Mouse (Mus musculus) kidney, postnatal 0 days (tissue): ENCODE measurements around the gene Abhd5. TPM values are rescaled to one million over a fixed set of nuclear protein-coding genes. Genes with fewer than 3 reads are reported as not detected.

Source experiments
- ATAC-seq: fragments of 200-750 bp; cut with Nextera tagmentation; replicated peaks from 2 replicates; pipeline ENCODE4 v1.8.0; 2017; ENCODE audit warnings: low read depth, moderate number of reproducible peaks, moderate TSS enrichment, moderate library complexity; ENCODE audit not compliant: low FRiP score
- DNase-seq: peaks from one replicate; pipeline ENCODE4 v3.0.0-alpha.2; 2016; ENCODE audit warnings: low spot score
- H3K27ac ChIP-seq: fragments of 300-500 bp; sonication (generic); 2 replicates; pipeline ENCODE4 v1.5.1; 2014; ENCODE audit warnings: mild to moderate bottlenecking
- H3K27me3 ChIP-seq: fragments of 300-500 bp; sonication (generic); 2 replicates; pipeline ENCODE4 v1.6.1; 2014; ENCODE audit warnings: low read length, mixed read lengths; ENCODE audit not compliant: insufficient read depth
- H3K36me3 ChIP-seq: fragments of 300-500 bp; sonication (generic); 2 replicates; pipeline ENCODE4 v1.6.1; 2014; ENCODE audit warnings: low read length, mixed read lengths; ENCODE audit not compliant: insufficient read depth
- H3K4me1 ChIP-seq: fragments of 300-500 bp; sonication (generic); replicated peaks from 2 replicates; pipeline ENCODE4 v1.6.1; 2014; ENCODE audit warnings: antibody characterized with exemption, low read length, mixed read lengths; ENCODE audit not compliant: insufficient read depth
- H3K4me2 ChIP-seq: fragments of 300-500 bp; sonication (generic); 2 replicates; pipeline ENCODE4 v1.6.1; 2014; ENCODE audit warnings: mild to moderate bottlenecking, low read length, moderate library complexity, mixed read lengths
- H3K4me3 ChIP-seq: fragments of 300-500 bp; sonication (generic); replicated peaks from 2 replicates; pipeline ENCODE4 v1.5.1; 2014; ENCODE audit warnings: low read depth, low read length
- H3K9ac ChIP-seq: fragments of 300-500 bp; sonication (generic); 2 replicates; pipeline ENCODE4 v1.6.1; 2014; ENCODE audit warnings: low read depth, low read length
- H3K9me3 ChIP-seq: fragments of 300-500 bp; sonication (generic); replicated peaks from 2 replicates; pipeline ENCODE4 v1.6.1; 2016; ENCODE audit warnings: low read length, inconsistent platforms, mixed read lengths
- CTCF ChIP-seq: IDR thresholded peaks from 2 replicates; pipeline ENCODE4 v1.5.1; 2016; ENCODE audit warnings: antibody characterized with exemption, low read depth, mild to moderate bottlenecking, moderate library complexity
- WGBS: fragments of 180-500 bp; shearing (Covaris S2); extraction: QIAGEN DNeasy Blood & Tissue Kit; methylation state at CpG from one replicate; pipeline ENCODE4 v1.1.7; 2014; 5-methylcytosine and 5-hydroxymethylcytosine counted together
- polyA plus RNA-seq: library from polyadenylated mRNA; unstranded; fragments of >200 nt; fragmentation: Nextera tagmentation; extraction: Ambion mirVana; gene quantifications from 2 replicates; pipeline ENCODE4 v1.2.1, GENCODE M21; 2015

Abhd5 gene
- polyA plus RNA-seq, 1 experiment from 2014 or later, result 30.3 TPM

DNA sequence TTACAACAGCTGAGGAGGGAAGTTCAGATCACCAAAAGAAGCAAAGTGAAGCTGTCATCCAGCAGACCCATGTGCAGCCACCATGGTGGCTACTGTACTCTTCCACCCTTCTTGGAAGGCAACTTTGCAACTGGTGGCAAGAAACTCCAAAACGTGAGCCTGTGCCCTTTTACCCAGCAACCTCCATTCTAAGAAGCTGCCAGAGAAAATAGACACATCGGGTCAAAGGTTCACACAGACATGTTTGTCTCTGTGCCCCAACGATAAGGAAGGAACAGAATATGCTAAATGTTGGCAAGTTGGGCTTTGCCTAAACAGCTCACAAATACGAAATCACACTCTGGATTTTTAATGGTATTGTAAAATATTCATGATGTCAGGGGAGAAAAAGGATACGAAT, 44.4 kb downstream of the Abhd5 start:
- H3K9ac ChIP-seq, result no peak overlapping the region
- no peak overlapping the region for H3K27ac ChIP-seq
- no peak overlapping the region for H3K4me3 ChIP-seq
- DNase-seq (no peak), ATAC-seq (no peak)
- no peaks in the 10 kb centered on the region for H3K36me3 ChIP-seq
- TF ChIP-seq CTCF, result no peak
- H3K4me2 ChIP-seq, result no peak overlapping the region
- H3K27me3 ChIP-seq, result no peaks in the 10 kb centered on the region
- H3K9me3 ChIP-seq, result no peaks in the 10 kb centered on the region
- 77% methylated on average over 5 of the region's 5 CpGs for WGBS
- H3K4me1 ChIP-seq, result no peaks in the 10 kb centered on the region

DNA sequence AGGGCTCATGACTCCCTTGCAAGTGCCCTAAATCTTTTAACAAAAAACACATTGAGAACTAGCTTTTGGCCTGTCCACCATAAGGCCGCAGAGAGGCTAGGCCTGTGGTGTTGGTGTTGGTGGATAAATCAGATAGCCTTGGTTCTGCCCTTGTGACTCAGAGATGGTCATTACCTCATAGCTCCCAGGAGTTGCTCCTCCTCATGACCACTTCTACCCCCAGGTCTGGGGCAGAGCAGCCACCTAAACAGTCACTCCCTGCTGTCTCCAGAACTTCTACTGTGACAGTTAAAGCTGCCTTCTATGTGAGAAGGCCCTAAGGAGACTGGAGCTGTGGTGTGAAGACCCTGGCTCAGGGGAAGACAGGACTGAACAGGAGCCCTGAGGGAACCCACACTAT, 45.7 kb downstream of the Abhd5 start:
- Histone ChIP-seq H3K4me3 (no peak overlapping the region), H3K27me3 (no peaks in the 10 kb centered on the region), H3K27ac (no peak overlapping the region), H3K4me1 (no peaks in the 10 kb centered on the region), H3K9ac (no peak overlapping the region), H3K4me2 (no peak overlapping the region), H3K9me3 (no peaks in the 10 kb centered on the region), H3K36me3 (no peaks in the 10 kb centered on the region)
- DNase-seq (no peak), ATAC-seq (no peak)
- TF ChIP-seq CTCF, result no peak
- 93% methylated on average over 1 of the region's 1 CpGs for WGBS

GRCm38 (mm10) chr9:122398746-122399145, 47.3 kb downstream of the Abhd5 start:
- ATAC-seq (no peak), DNase-seq (no peak)
- no peaks in the 10 kb centered on the region for H3K9me3 ChIP-seq
- H3K27ac ChIP-seq, result no peak overlapping the region
- no peak overlapping the region for H3K4me3 ChIP-seq
- H3K27me3 ChIP-seq, result no peaks in the 10 kb centered on the region
- WGBS, result 33% methylated on average over 6 of the region's 7 CpGs
- no peak for TF ChIP-seq CTCF
- H3K9ac ChIP-seq, result no peak overlapping the region
- no peak overlapping the region for H3K4me2 ChIP-seq
- H3K4me1 ChIP-seq, result no peaks in the 10 kb centered on the region
- H3K36me3 ChIP-seq, result no peaks in the 10 kb centered on the region

GRCm38 (mm10) chr9:122401239-122401638, 49.8 kb downstream of the Abhd5 start:
- DNase-seq, result no peak
- ATAC-seq, result no peak

DNA sequence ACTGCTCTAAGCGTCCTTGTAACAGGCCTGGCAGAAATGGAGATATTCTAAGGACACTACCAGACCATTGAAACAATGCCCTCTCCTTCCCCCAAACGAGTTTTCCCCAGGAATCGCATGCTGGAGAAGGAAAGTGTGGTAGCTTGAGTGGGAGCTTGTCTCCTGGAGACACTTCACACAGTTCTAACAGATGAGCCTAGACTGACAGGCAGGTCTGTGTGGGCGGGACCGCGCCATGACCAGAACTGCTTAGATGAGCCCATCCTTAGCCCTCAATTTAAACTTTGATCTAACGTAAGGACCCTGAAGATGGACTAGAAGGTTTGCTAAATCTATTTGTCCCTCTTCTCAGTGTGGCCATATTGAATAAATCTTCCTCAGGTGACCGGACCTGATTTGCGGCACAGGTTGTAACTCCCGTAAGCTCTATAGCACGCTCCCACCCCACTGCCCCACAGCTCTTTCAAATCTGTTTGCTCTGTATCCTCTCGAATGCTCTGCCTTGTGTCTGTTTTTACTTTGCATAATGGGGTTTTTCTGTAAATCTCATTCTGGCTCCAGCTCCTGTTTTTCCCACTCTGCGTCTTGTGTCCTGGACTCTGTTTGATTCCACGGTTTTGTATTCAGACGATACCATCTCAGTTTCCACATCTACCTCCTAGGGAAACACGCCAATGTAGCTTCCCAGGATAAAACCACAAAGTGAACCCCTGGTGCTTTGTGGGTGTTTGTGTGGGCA, 59.2 kb downstream of the Abhd5 start:
- no peak overlapping the region for H3K27ac ChIP-seq
- no peak overlapping the region for H3K9ac ChIP-seq
- no peaks in the 10 kb centered on the region for H3K4me1 ChIP-seq
- H3K9me3 ChIP-seq, result no peaks in the 10 kb centered on the region
- no peaks in the 10 kb centered on the region for H3K36me3 ChIP-seq
- ATAC-seq (no peak), DNase-seq (no peak)
- 89% methylated on average over 16 of the region's 16 CpGs for WGBS
- H3K4me2 ChIP-seq, result no peak overlapping the region
- H3K27me3 ChIP-seq, result no peaks in the 10 kb centered on the region
- no peak overlapping the region for H3K4me3 ChIP-seq
- TF ChIP-seq CTCF, result no peak

More at GRCm38 (mm10) chr9:122401239-122401638, 49.8 kb downstream of the Abhd5 start:
- no peak overlapping the region for H3K9ac ChIP-seq
- no peaks in the 10 kb centered on the region for H3K36me3 ChIP-seq
- H3K4me3 ChIP-seq, result no peak overlapping the region
- no peaks in the 10 kb centered on the region for H3K4me1 ChIP-seq
- H3K9me3 ChIP-seq, result no peaks in the 10 kb centered on the region
- H3K27me3 ChIP-seq, result no peaks in the 10 kb centered on the region
- TF ChIP-seq CTCF, result no peak
- no peak overlapping the region for H3K27ac ChIP-seq
- WGBS, result 83% methylated on average over 4 of the region's 4 CpGs
- H3K4me2 ChIP-seq, result no peak overlapping the region

GRCm38 (mm10) chr9:122414648-122415047, 63.2 kb downstream of the Abhd5 start:
- TF ChIP-seq CTCF, result no peak
- Histone ChIP-seq H3K36me3 (no peaks in the 10 kb centered on the region), H3K9me3 (no peaks in the 10 kb centered on the region), H3K4me2 (no peak overlapping the region), H3K27me3 (no peaks in the 10 kb centered on the region), H3K9ac (no peak overlapping the region), H3K4me3 (no peak overlapping the region), H3K4me1 (no peaks in the 10 kb centered on the region), H3K27ac (no peak overlapping the region)
- 71% methylated on average over 1 of the region's 1 CpGs for WGBS
- no peak for DNase-seq
- no peak for ATAC-seq
